Mouse (Mus musculus) CH12.LX (cell line): Measurements from ENCODE around the gene Plekha4. TPM values are rescaled to one million over a fixed set of nuclear protein-coding genes. Genes with fewer than 3 reads are reported as not detected.

Source experiments
- DNase-seq: peaks from one replicate; pipeline ENCODE4 v3.0.0-alpha.2; 2013; ENCODE audit errors: extremely low read depth
- H3K27ac ChIP-seq: 2 replicates; pipeline ENCODE4 v1.5.1; 2012; ENCODE audit warnings: low read depth, mild to moderate bottlenecking, control low read depth, moderate library complexity; ENCODE audit not compliant: insufficient read depth
- H3K27me3 ChIP-seq: replicated peaks from 2 replicates; pipeline ENCODE3; 2012; ENCODE audit warnings: inconsistent platforms
- H3K36me3 ChIP-seq, 2 experiments: replicated peaks in 1 of 2; 2 replicates each; pipeline versions ENCODE3 to v1.6.1; 2012; ENCODE audit warnings: inconsistent platforms in 1 of 2, low read length in 1 of 2, mild to moderate bottlenecking in 1 of 2, mixed read lengths in 1 of 2, moderate library complexity in 1 of 2; ENCODE audit not compliant: control insufficient read depth in 1 of 2, insufficient read depth in 1 of 2
- H3K4me1 ChIP-seq, 2 experiments: 2 replicates each; pipeline ENCODE4 v1.6.1; 2012; ENCODE audit warnings: inconsistent platforms in 1 of 2, moderate library complexity in 1 of 2; ENCODE audit not compliant: insufficient read depth in 2 of 2, control insufficient read depth in 1 of 2
- H3K4me2 ChIP-seq: 2 replicates; pipeline ENCODE4 v1.6.1; 2012; ENCODE audit warnings: low read depth, mild to moderate bottlenecking, control low read depth; ENCODE audit not compliant: poor library complexity, insufficient read depth, severe bottlenecking
- H3K4me3 ChIP-seq, 3 experiments: fragments of 150-350 bp in 1 of 3; sonication (generic) in 1 of 3; replicated peaks in 1 of 3; 2 replicates each; pipeline versions ENCODE3 to v1.5.1; 2011 to 2012; ENCODE audit warnings: low read depth in 2 of 3, low read length in 2 of 3, mild to moderate bottlenecking in 2 of 3, moderate library complexity in 2 of 3, control low read depth in 1 of 3, improper control_type of control experiment in 1 of 3, inconsistent platforms in 1 of 3, mixed read lengths in 1 of 3; ENCODE audit not compliant: poor library complexity in 1 of 3
- H3K79me2 ChIP-seq: replicated peaks from 2 replicates; pipeline ENCODE4 v1.6.1; 2012; ENCODE audit warnings: mild to moderate bottlenecking, moderate library complexity; ENCODE audit not compliant: control insufficient read depth, poor library complexity, insufficient read depth, severe bottlenecking; ENCODE audit errors: extremely low read depth
- H3K9ac ChIP-seq: 2 replicates; pipeline ENCODE4 v1.6.1; 2012; ENCODE audit warnings: low read depth, mild to moderate bottlenecking, control low read depth, moderate library complexity; ENCODE audit not compliant: insufficient read depth
- H3K9me3 ChIP-seq: replicated peaks from 2 replicates; pipeline ENCODE3; 2012; ENCODE audit warnings: low read length, inconsistent platforms, mixed read lengths
- CHD2 ChIP-seq: IDR thresholded peaks from 2 replicates; pipeline ENCODE4 v1.6.1; 2011; ENCODE audit warnings: low read length, improper control_type of control experiment
- CTCF ChIP-seq, 2 experiments: IDR thresholded peaks in 1 of 2; conservative IDR thresholded peaks in 1 of 2; 2 replicates each; pipeline ENCODE4 v1.5.1; 2011 to 2012; ENCODE audit warnings: low read depth in 2 of 2, low read length in 2 of 2, improper control_type of control experiment in 1 of 2, inconsistent platforms in 1 of 2, mild to moderate bottlenecking in 1 of 2, moderate library complexity in 1 of 2
- ELF1 ChIP-seq: IDR thresholded peaks from 2 replicates; pipeline ENCODE4 v1.6.1; 2014; ENCODE audit warnings: low read depth, mild to moderate bottlenecking, inconsistent platforms, low read length, improper control_type of control experiment
- ETS1 ChIP-seq: conservative IDR thresholded peaks from 2 replicates; pipeline ENCODE4 v1.6.1; 2012; ENCODE audit warnings: low read depth, mild to moderate bottlenecking, inconsistent platforms, low read length, improper control_type of control experiment, moderate library complexity
- GABPA ChIP-seq: IDR thresholded peaks from 2 replicates; pipeline ENCODE4 v1.6.1; 2012; ENCODE audit warnings: low read depth, low read length, improper control_type of control experiment, inconsistent platforms; ENCODE audit not compliant: insufficient replicate concordance
- IRF4 ChIP-seq: IDR thresholded peaks from 2 replicates; pipeline ENCODE4 v1.6.1; 2014; ENCODE audit warnings: low read depth, mild to moderate bottlenecking, inconsistent platforms, low read length, improper control_type of control experiment
- JUN ChIP-seq: IDR thresholded peaks from 2 replicates; pipeline ENCODE4 v1.6.1; 2011; ENCODE audit warnings: low read depth, mild to moderate bottlenecking, low read length, improper control_type of control experiment, moderate library complexity; ENCODE audit not compliant: insufficient read depth
- KAT2A ChIP-seq: IDR thresholded peaks from 2 replicates; pipeline ENCODE4 v1.6.1; 2012; ENCODE audit warnings: low read length, improper control_type of control experiment, inconsistent platforms; ENCODE audit not compliant: insufficient replicate concordance
- MAX ChIP-seq: IDR thresholded peaks from 2 replicates; pipeline ENCODE4 v1.6.1; 2011; ENCODE audit warnings: low read length, improper control_type of control experiment
- MAZ ChIP-seq: IDR thresholded peaks from 2 replicates; pipeline ENCODE4 v1.6.1; 2012; ENCODE audit warnings: low read depth, mild to moderate bottlenecking, inconsistent platforms, low read length, improper control_type of control experiment, moderate library complexity
- MEF2A ChIP-seq: IDR thresholded peaks from 2 replicates; pipeline ENCODE4 v1.6.1; 2014; ENCODE audit warnings: low read depth, mild to moderate bottlenecking, inconsistent platforms, low read length, improper control_type of control experiment, borderline replicate concordance
- MXI1 ChIP-seq: IDR thresholded peaks from 2 replicates; pipeline ENCODE4 v1.6.1; 2011; ENCODE audit warnings: mild to moderate bottlenecking, low read depth, low read length, improper control_type of control experiment
- NELFE ChIP-seq: IDR thresholded peaks from 2 replicates; pipeline ENCODE4 v1.6.1; 2011; ENCODE audit warnings: low read depth, low read length, improper control_type of control experiment
- NRF1 ChIP-seq: IDR thresholded peaks from 2 replicates; pipeline ENCODE4 v1.6.1; 2014; ENCODE audit warnings: low read depth, mild to moderate bottlenecking, inconsistent platforms, low read length, improper control_type of control experiment, moderate library complexity
- POLR2A ChIP-seq: IDR thresholded peaks from 2 replicates; pipeline ENCODE4 v1.6.1; 2011; ENCODE audit warnings: low read depth, mild to moderate bottlenecking, improper control_type of control experiment, low read length
- RAD21 ChIP-seq: IDR thresholded peaks from 2 replicates; pipeline ENCODE4 v1.6.1; 2011; ENCODE audit warnings: low read depth, mild to moderate bottlenecking, low read length, improper control_type of control experiment, moderate library complexity
- USF2 ChIP-seq: conservative IDR thresholded peaks from 2 replicates; pipeline ENCODE4 v1.6.1; 2011; ENCODE audit warnings: low read depth, low read length, improper control_type of control experiment
- ZC3H11A ChIP-seq: IDR thresholded peaks from 2 replicates; pipeline ENCODE4 v1.6.1; 2012; ENCODE audit warnings: low read depth, mild to moderate bottlenecking, inconsistent platforms, low read length, improper control_type of control experiment
- ZKSCAN1 ChIP-seq: IDR thresholded peaks from 2 replicates; pipeline ENCODE4 v1.6.1; 2012; ENCODE audit warnings: low read depth, inconsistent platforms, low read length, improper control_type of control experiment, borderline replicate concordance
- ZNF384 ChIP-seq: IDR thresholded peaks from 2 replicates; pipeline ENCODE4 v1.6.1; 2012; ENCODE audit warnings: low read depth, low read length, improper control_type of control experiment, inconsistent platforms
- dilution Hi-C: fragments of 300-500 bp; cut with MboI; formaldehyde crosslinking; loops from 2 replicates; pipeline ENCODE4 v1.14.3; 2020; ENCODE audit warnings: low sequenced_read_pairs; ENCODE audit not compliant: extremely low pct_unique_long_range_greater_than_20kb, extremely low pct_ligation_motif_present
- in situ Hi-C: fragments of 300-500 bp; cut with MboI; formaldehyde crosslinking; loops from 3 replicates; pipeline ENCODE4 v1.14.3; 2019; ENCODE audit warnings: low sequenced_read_pairs, low pct_ligation_motif_present, low pct_unique_long_range_greater_than_20kb, mixed read lengths
- polyA plus RNA-seq: library from polyadenylated mRNA; unstranded; fragments of >175 nt; gene quantifications from 2 replicates; pipeline ENCODE4 v1.2.1, GENCODE M21; 2012; ENCODE audit warnings: low read depth; ENCODE audit not compliant: insufficient read length
- total RNA-seq, 2 experiments: library from RNA; depleted of rRNA; stranded (reverse); fragments of 300-350 nt in 1 of 2; fragments of >200 nt in 1 of 2; gene quantifications; 2 replicates each; pipeline ENCODE4 v1.2.3; 2012 to 2014

Plekha4 gene
- total and polyA plus RNA-seq, 3 experiments, result 0.25 to 0.90 (median 0.28) TPM

GRCm38 (mm10) chr7:45597013-45597412 is 70.9 kb downstream of the Plekha4 start:
- in situ Hi-C loops (no loop called here), dilution Hi-C loops (no loop called here)
- H3K9ac ChIP-seq, result no peak overlapping the region
- H3K27me3 ChIP-seq, result no peaks in the 10 kb centered on the region
- DNase-seq, result no peak
- peaks cover 0 to 7% of the 10 kb centered on the region in 2 experiments for H3K36me3 ChIP-seq
- no peak overlapping the region for H3K4me2 ChIP-seq
- H3K9me3 ChIP-seq, result peaks cover 14% of the 10 kb centered on the region
- H3K79me2 ChIP-seq, result no peaks in the 10 kb centered on the region
- H3K4me1 ChIP-seq, result peaks cover 0 to 53% of the 10 kb centered on the region in 2 experiments; a peak in 3 of 4 replicates
- no peak overlapping the region for H3K27ac ChIP-seq
- H3K4me3 ChIP-seq, result no peak overlapping the region
- TF ChIP-seq MAZ (no peak), IRF4 (no peak), ELF1 (no peak), ZKSCAN1 (no peak), NELFE (no peak), MXI1 (no peak), GABPA (no peak), NRF1 (no peak), ETS1 (no peak), USF2 (no peak), MAX (no peak), ZC3H11A (no peak), CTCF (conservative IDR thresholded peaks at IDR 0.05 in 1 of 2, IDR thresholded peaks at IDR 0.05 in 1 of 2; ENCODE audit: low read depth in 2 of 2, low read length in 2 of 2) (no peak), KAT2A (no peak), MEF2A (no peak)

- Histone ChIP-seq H3K4me3 (peak overlapping the region in 1 of 3 experiments; percentile 8), H3K4me1 (peaks cover 0 to 51% of the 10 kb centered on the region in 2 experiments; a peak in 3 of 4 replicates), H3K27ac (no peak overlapping the region), H3K79me2 (no peaks in the 10 kb centered on the region), H3K9ac (no peak overlapping the region), H3K9me3 (peaks cover 14% of the 10 kb centered on the region), H3K36me3 (peaks cover 0 to 7% of the 10 kb centered on the region in 2 experiments), H3K27me3 (no peaks in the 10 kb centered on the region), H3K4me2 (no peak overlapping the region)
- TF ChIP-seq ZC3H11A, result no peak
- TF ChIP-seq CHD2, result no peak
- TF ChIP-seq KAT2A, result no peak
- no peak for TF ChIP-seq RAD21
- TF ChIP-seq ZNF384, result no peak
- TF ChIP-seq POLR2A, result no peak
- TF ChIP-seq MAX, result no peak
- no peak for TF ChIP-seq JUN
- no peak for TF ChIP-seq GABPA
- no peak for TF ChIP-seq MAZ
- dilution Hi-C loops, result no loop called here
- no peak for DNase-seq
- in situ Hi-C loops, result no loop called here
Observed at GRCm38 (mm10) chr7:45597527-45597926, 71.4 kb downstream of the Plekha4 start.
